ENCODE assay signal across 8 mouse cellular contexts in genomic region chr15:93552169-93552568, GRCm38 (mm10). TPM values are rescaled to one million over a fixed set of nuclear protein-coding genes. Genes with fewer than 3 reads are reported as not detected.
DNase-seq lines count a peak whose midpoint lies in the region; ATAC-seq lines count a peak whose summit lies in the region.

No protein-coding gene starts in this region.

- H3K4me2 ChIP-seq in forebrain, embryonic 16.5 days (ENCODE audit: low read length): peak overlapping the region; percentile 22
- H3K4me2 ChIP-seq in intestine, embryonic 14.5 days (ENCODE audit: low read length): peak overlapping the region; percentile 1; the same call in 1 of the 2 replicates
- peak overlapping the region; percentile 44 for H3K4me2 ChIP-seq in liver, embryonic 15.5 days
- H3K4me2 ChIP-seq in neural tube, embryonic 12.5 days (replicated peaks): peak overlapping the region; percentile 15; the same call in 1 of the 2 replicates

- no peak overlapping the region for H3K27ac ChIP-seq in forebrain, embryonic 16.5 days (ENCODE audit: low read length)
- no peak overlapping the region for H3K27ac ChIP-seq in intestine, embryonic 14.5 days (ENCODE audit: low read depth)
- no peak overlapping the region for H3K27ac ChIP-seq in liver, embryonic 15.5 days (replicated peaks)
- no peak overlapping the region for H3K27ac ChIP-seq in neural tube, embryonic 12.5 days

- peaks cover 8% of the 10 kb centered on the region for H3K4me1 ChIP-seq in forebrain, embryonic 16.5 days (replicated peaks; ENCODE audit: control insufficient read depth, insufficient read depth, low read length)
- H3K4me1 ChIP-seq in intestine, embryonic 14.5 days (replicated peaks; ENCODE audit: control insufficient read depth, insufficient read depth, low read length): peaks cover 24% of the 10 kb centered on the region; the same call in 1 of the 2 replicates
- H3K4me1 ChIP-seq in liver, embryonic 15.5 days (replicated peaks): peaks cover 20% of the 10 kb centered on the region; the same call in 1 of the 2 replicates
- peaks cover 5% of the 10 kb centered on the region; the same call in 1 of the 2 replicates for H3K4me1 ChIP-seq in neural tube, embryonic 12.5 days

- no peaks in the 10 kb centered on the region for H3K9me3 ChIP-seq in forebrain, embryonic 16.5 days (ENCODE audit: control insufficient read depth, low read length)
- no peaks in the 10 kb centered on the region for H3K9me3 ChIP-seq in intestine, embryonic 14.5 days (ENCODE audit: control insufficient read depth, low read length)
- no peaks in the 10 kb centered on the region for H3K9me3 ChIP-seq in liver, embryonic 15.5 days (replicated peaks)
- no peaks in the 10 kb centered on the region for H3K9me3 ChIP-seq in neural tube, embryonic 12.5 days

- no peak overlapping the region for H3K9ac ChIP-seq in forebrain, embryonic 16.5 days (replicated peaks; ENCODE audit: low read depth, low read length)
- H3K9ac ChIP-seq in intestine, embryonic 14.5 days (ENCODE audit: low read length): no peak overlapping the region
- H3K9ac ChIP-seq in liver, embryonic 15.5 days: no peak overlapping the region
- H3K9ac ChIP-seq in neural tube, embryonic 12.5 days: no peak overlapping the region

- H3K36me3 ChIP-seq in forebrain, embryonic 16.5 days (ENCODE audit: control insufficient read depth, insufficient read depth): no peaks in the 10 kb centered on the region
- H3K36me3 ChIP-seq in intestine, embryonic 14.5 days (ENCODE audit: control insufficient read depth, insufficient read depth, low read length): peaks cover 4% of the 10 kb centered on the region; the same call in 1 of the 2 replicates
- H3K36me3 ChIP-seq in liver, embryonic 15.5 days (replicated peaks): no peaks in the 10 kb centered on the region
- no peaks in the 10 kb centered on the region for H3K36me3 ChIP-seq in neural tube, embryonic 12.5 days

- H3K4me3 ChIP-seq in forebrain, embryonic 16.5 days (replicated peaks; ENCODE audit: low read length): no peak overlapping the region
- no peak overlapping the region for H3K4me3 ChIP-seq in intestine, embryonic 14.5 days (ENCODE audit: low read depth, low read length)
- no peak overlapping the region for H3K4me3 ChIP-seq in liver, embryonic 15.5 days (replicated peaks)
- no peak overlapping the region for H3K4me3 ChIP-seq in neural tube, embryonic 12.5 days

- DNase-seq in B cell, adult 2 months: peak; percentile 32 to 53
- DNase-seq in adrenal gland, postnatal 36 days: peak; percentile 81 to 86
- peak; percentile 78 for DNase-seq in intestine, embryonic 14.5 days (ENCODE audit: low spot score)
- peak; percentile 75 for DNase-seq in thymus, postnatal 14 days
- DNase-seq in cerebellum, postnatal 25 days: no peak

- no peaks in the 10 kb centered on the region for H3K27me3 ChIP-seq in forebrain, embryonic 16.5 days (replicated peaks; ENCODE audit: control insufficient read depth, insufficient read depth, low read length)
- H3K27me3 ChIP-seq in intestine, embryonic 14.5 days (replicated peaks; ENCODE audit: control insufficient read depth, insufficient read depth, low read length): no peaks in the 10 kb centered on the region
- H3K27me3 ChIP-seq in liver, embryonic 15.5 days: no peaks in the 10 kb centered on the region
- no peaks in the 10 kb centered on the region for H3K27me3 ChIP-seq in neural tube, embryonic 12.5 days (replicated peaks)

- ATAC-seq in forebrain, embryonic 16.5 days: peak; percentile 70
- ATAC-seq in intestine, embryonic 14.5 days (replicated peaks; ENCODE audit: low FRiP score, low TSS enrichment, low read depth): peak; percentile 84
- peak; percentile 68 for ATAC-seq in liver, embryonic 15.5 days (ENCODE audit: insufficient read depth)
- ATAC-seq in neural tube, embryonic 12.5 days (ENCODE audit: low FRiP score, low read depth): peak; percentile 53; the same call in 1 of the 2 replicates

- WGBS in forebrain, embryonic 16.5 days: 5% methylated on average over 9 of the region's 9 CpGs
- 5% methylated on average over 9 of the region's 9 CpGs for WGBS in intestine, embryonic 14.5 days
- 6% methylated on average over 9 of the region's 9 CpGs for WGBS in liver, embryonic 15.5 days (ENCODE audit: insufficient replicate concordance)
- 2% methylated on average over 9 of the region's 9 CpGs for WGBS in neural tube, embryonic 12.5 days

RNA-seq across cellular contexts. Expression of gene Prickle1, which starts 43.5 kb away (rescaled TPM):
- total RNA-seq in adrenal gland, postnatal 36 days (2021): 10 to 100 TPM; 15.4 to 45.7 TPM
- polyA plus RNA-seq in forebrain, embryonic 16.5 days (2015; fragmentation: Nextera tagmentation; extraction: Ambion mirVana): 20.7 and 24.9 TPM in 2 replicates
- 31.0 and 33.4 TPM in 2 replicates for polyA plus RNA-seq in intestine, embryonic 14.5 days (2014; fragmentation: Nextera tagmentation; extraction: Ambion mirVana)
- polyA plus RNA-seq in liver, embryonic 15.5 days (2015; fragmentation: Nextera tagmentation; extraction: Ambion mirVana): 2.6 and 3.5 TPM in 2 replicates
- 19.2 and 19.5 TPM in 2 replicates for polyA plus RNA-seq in neural tube, embryonic 12.5 days (2016; fragmentation: Nextera tagmentation; extraction: Ambion mirVana)

Comparison
In these comparisons a context has a peak if more than half of its experiments do, and no peak if none do; other contexts are left out.
1. DNase-seq: peak in B cell, adult 2 months (2 of 2), adrenal gland, postnatal 36 days (2 of 2), intestine, embryonic 14.5 days (single experiment) and thymus, postnatal 14 days (single experiment); none in cerebellum, postnatal 25 days (0 of 2).
2. Peak in every context shown above with its lines, with median percentiles within 50 percentile points of each other: ATAC-seq and H3K4me2 ChIP-seq.